Mouse (Mus musculus) forebrain, embryonic 15.5 days (tissue): ENCODE data around the gene Rbx1. TPM values are rescaled to one million over a fixed set of nuclear protein-coding genes. Genes with fewer than 3 reads are reported as not detected.

Experiments
- ATAC-seq: fragments of 200-750 bp; cut with Nextera tagmentation; replicated peaks from 2 replicates; pipeline ENCODE4 v1.8.0; 2017; ENCODE audit warnings: mild to moderate bottlenecking, moderate TSS enrichment, moderate library complexity
- H3K27ac ChIP-seq: fragments of 300-500 bp; sonication (generic); replicated peaks from 2 replicates; pipeline ENCODE4 v1.5.1; 2015; ENCODE audit warnings: mild to moderate bottlenecking, inconsistent platforms
- H3K27me3 ChIP-seq: fragments of 300-500 bp; sonication (generic); 2 replicates; pipeline ENCODE4 v1.6.1; 2015; ENCODE audit warnings: inconsistent platforms
- H3K36me3 ChIP-seq: fragments of 300-500 bp; sonication (generic); 2 replicates; pipeline ENCODE4 v1.6.1; 2015; ENCODE audit warnings: mild to moderate bottlenecking, inconsistent platforms
- H3K4me1 ChIP-seq: fragments of 300-500 bp; sonication (generic); 2 replicates; pipeline ENCODE4 v1.6.1; 2015; ENCODE audit warnings: inconsistent platforms
- H3K4me2 ChIP-seq: fragments of 300-500 bp; sonication (generic); replicated peaks from 2 replicates; pipeline ENCODE4 v1.6.1; 2015; ENCODE audit warnings: mild to moderate bottlenecking, inconsistent platforms
- H3K4me3 ChIP-seq: fragments of 300-500 bp; sonication (generic); 2 replicates; pipeline ENCODE4 v1.5.1; 2015; ENCODE audit warnings: mild to moderate bottlenecking, inconsistent platforms
- H3K9ac ChIP-seq: fragments of 300-500 bp; sonication (generic); replicated peaks from 2 replicates; pipeline ENCODE4 v1.6.1; 2015; ENCODE audit warnings: mild to moderate bottlenecking, inconsistent platforms
- H3K9me3 ChIP-seq: fragments of 300-500 bp; sonication (generic); 2 replicates; pipeline ENCODE4 v1.6.1; 2016; ENCODE audit warnings: inconsistent platforms
- WGBS: fragments of 180-500 bp; shearing (Covaris S2); methylation state at CpG from one replicate; pipeline ENCODE4 v1.1.7; 2015; ENCODE audit warnings: mixed read lengths; 5-methylcytosine and 5-hydroxymethylcytosine counted together
- polyA plus RNA-seq: library from polyadenylated mRNA; unstranded; fragments of >200 nt; fragmentation: Nextera tagmentation; extraction: Ambion mirVana; gene quantifications from 2 replicates; pipeline ENCODE4 v1.2.1, GENCODE M21; 2015

Rbx1 gene
- polyA plus RNA-seq, 1 experiment from 2014 or later, result 492 TPM

DNA sequence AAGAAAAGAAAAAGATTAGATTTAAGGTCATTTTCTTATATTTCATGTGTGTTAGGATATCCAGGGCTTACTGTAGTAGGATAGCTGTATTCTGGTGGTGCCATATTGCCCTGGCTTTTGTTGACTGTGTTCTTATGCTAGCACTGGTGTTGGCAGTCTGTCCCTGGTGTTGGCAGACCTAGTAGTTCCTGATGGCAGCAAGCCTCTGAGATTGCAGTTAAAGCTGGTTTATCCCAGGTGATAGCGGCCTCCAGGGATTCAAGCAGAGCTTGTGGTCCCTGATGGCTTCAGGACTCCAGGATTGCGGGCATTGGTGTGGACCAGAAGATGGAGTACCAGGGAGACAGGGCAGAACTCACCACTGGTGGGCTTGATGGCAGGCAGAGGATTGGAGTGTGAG, 37.4 kb downstream of the Rbx1 start:
- H3K9ac ChIP-seq, result no peak overlapping the region
- 90% methylated on average over 2 of the region's 2 CpGs for WGBS
- H3K36me3 ChIP-seq, result no peaks in the 10 kb centered on the region
- ATAC-seq, result no peak
- H3K27ac ChIP-seq, result no peak overlapping the region
- no peaks in the 10 kb centered on the region for H3K27me3 ChIP-seq
- H3K9me3 ChIP-seq, result no peaks in the 10 kb centered on the region
- H3K4me2 ChIP-seq, result no peak overlapping the region
- no peaks in the 10 kb centered on the region for H3K4me1 ChIP-seq
- H3K4me3 ChIP-seq, result no peak overlapping the region

GRCm38 (mm10) chr15:81503995-81504394, 37.9 kb downstream of the Rbx1 start:
- H3K36me3 ChIP-seq, result no peaks in the 10 kb centered on the region
- H3K9me3 ChIP-seq, result no peaks in the 10 kb centered on the region
- H3K4me1 ChIP-seq, result no peaks in the 10 kb centered on the region
- no peak for ATAC-seq
- WGBS, result 93% methylated on average over 2 of the region's 2 CpGs
- H3K9ac ChIP-seq, result no peak overlapping the region
- H3K4me3 ChIP-seq, result no peak overlapping the region
- H3K27ac ChIP-seq, result no peak overlapping the region
- H3K4me2 ChIP-seq, result no peak overlapping the region
- no peaks in the 10 kb centered on the region for H3K27me3 ChIP-seq

DNA sequence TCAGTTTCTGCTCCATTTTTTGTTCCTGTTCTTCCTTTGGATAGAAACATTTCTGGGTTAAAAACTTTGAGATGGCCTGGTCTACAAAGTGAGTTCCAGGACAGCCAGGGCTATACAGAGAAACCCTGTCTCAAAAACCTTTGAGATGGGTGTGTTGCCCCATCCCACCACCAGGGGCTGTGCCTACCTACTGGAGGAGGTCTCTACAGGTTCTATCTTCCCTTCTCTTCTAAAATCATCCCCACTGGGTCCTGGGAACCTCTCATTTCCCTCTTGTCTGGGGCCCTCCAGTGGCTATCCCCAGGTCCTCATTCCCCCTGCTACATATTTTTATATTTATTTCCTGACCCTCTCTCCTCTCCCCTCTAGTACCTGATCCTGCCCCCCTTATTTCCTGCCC, 41.1 kb downstream of the Rbx1 start:
- no peak overlapping the region for H3K9ac ChIP-seq
- H3K27ac ChIP-seq, result no peak overlapping the region
- H3K36me3 ChIP-seq, result no peaks in the 10 kb centered on the region
- no peak overlapping the region for H3K4me3 ChIP-seq
- H3K4me2 ChIP-seq, result no peak overlapping the region
- H3K27me3 ChIP-seq, result no peaks in the 10 kb centered on the region
- no peaks in the 10 kb centered on the region for H3K9me3 ChIP-seq
- no peaks in the 10 kb centered on the region for H3K4me1 ChIP-seq
- ATAC-seq, result no peak

DNA sequence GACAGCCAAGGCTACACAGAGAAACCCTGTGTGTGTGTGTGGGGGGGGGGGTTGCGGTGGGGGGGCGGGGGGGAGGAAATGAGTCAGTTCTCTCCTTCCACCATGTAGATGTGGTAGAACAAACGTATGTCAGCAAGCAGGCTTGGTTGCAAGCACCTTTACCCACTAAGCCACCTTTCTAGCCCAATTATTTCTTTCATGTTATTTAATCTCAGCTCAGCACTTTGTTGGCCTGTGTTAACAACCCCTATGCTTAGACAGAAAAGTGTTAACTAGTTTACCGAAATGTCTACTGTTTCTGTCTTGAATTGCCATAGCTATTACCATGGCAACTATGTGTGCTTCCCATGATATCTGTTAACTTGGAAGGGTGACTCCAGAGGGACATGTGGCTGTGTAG, 44.5 kb downstream of the Rbx1 start:
- no peaks in the 10 kb centered on the region for H3K9me3 ChIP-seq
- H3K4me1 ChIP-seq, result peaks cover 6% of the 10 kb centered on the region; the same call in 1 of the 2 replicates
- no peak overlapping the region for H3K4me3 ChIP-seq
- no peaks in the 10 kb centered on the region for H3K27me3 ChIP-seq
- no peak overlapping the region for H3K9ac ChIP-seq
- H3K27ac ChIP-seq, result no peak overlapping the region
- H3K4me2 ChIP-seq, result no peak overlapping the region
- no peaks in the 10 kb centered on the region for H3K36me3 ChIP-seq
- no peak for ATAC-seq
- WGBS, result 77% methylated on average over 4 of the region's 4 CpGs

DNA sequence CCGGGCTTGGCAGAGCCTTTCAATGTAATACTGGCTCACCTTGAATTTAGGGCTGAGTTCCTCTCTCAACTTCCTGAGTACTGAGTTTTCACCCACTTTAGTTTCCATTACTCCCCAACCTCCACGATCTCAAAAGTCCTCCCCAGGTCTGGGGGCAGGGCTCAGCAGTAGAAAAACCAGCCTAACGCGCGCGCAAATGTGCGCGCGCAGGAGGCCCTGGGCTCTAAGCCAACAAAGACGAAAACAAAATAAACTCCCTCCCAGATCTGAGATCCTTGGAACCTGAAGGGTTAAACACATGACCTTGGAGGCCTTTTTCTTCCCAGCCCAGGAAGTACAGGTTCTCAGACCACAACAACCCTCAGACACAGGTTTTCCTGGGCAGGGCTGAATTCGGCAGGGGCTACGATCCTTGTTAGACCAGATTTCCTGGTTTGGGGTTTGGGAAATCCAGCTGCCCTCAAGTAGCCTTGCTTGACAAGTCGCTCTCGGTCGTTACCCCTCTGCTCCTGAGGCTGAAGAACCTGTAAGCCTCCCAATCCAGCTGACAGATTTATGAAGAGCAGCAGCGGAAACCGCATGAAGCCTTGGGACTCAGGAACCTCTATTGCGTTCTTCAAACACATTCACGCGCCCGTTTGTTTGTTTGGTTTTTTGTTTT, 45.6 kb downstream of the Rbx1 start:
- peak overlapping the region; percentile 20; the same call in 1 of the 2 replicates for H3K4me2 ChIP-seq
- 53% methylated on average over 21 of the region's 21 CpGs for WGBS

GRCm38 (mm10) chr15:81514111-81514971, 48.2 kb downstream of the Rbx1 start:
- Histone ChIP-seq H3K27me3 (no peaks in the 10 kb centered on the region), H3K27ac (no peak overlapping the region), H3K4me1 (peaks cover 6% of the 10 kb centered on the region; the same call in 1 of the 2 replicates), H3K9me3 (no peaks in the 10 kb centered on the region), H3K4me2 (peak overlapping the region; percentile 49), H3K4me3 (peak overlapping the region; percentile 30), H3K36me3 (no peaks in the 10 kb centered on the region), H3K9ac (no peak overlapping the region; the same call in 1 of the 2 replicates)
- no peak for ATAC-seq
- WGBS, result 12% methylated on average over 18 of the region's 18 CpGs

More for the DNA sequence above, 45.6 kb downstream of the Rbx1 start:
- no peak overlapping the region for H3K27ac ChIP-seq
- no peaks in the 10 kb centered on the region for H3K9me3 ChIP-seq
- H3K4me3 ChIP-seq, result no peak overlapping the region
- no peak for ATAC-seq
- H3K27me3 ChIP-seq, result no peaks in the 10 kb centered on the region
- H3K36me3 ChIP-seq, result no peaks in the 10 kb centered on the region
- H3K9ac ChIP-seq, result no peak overlapping the region
- H3K4me1 ChIP-seq, result peaks cover 6% of the 10 kb centered on the region; the same call in 1 of the 2 replicates

DNA sequence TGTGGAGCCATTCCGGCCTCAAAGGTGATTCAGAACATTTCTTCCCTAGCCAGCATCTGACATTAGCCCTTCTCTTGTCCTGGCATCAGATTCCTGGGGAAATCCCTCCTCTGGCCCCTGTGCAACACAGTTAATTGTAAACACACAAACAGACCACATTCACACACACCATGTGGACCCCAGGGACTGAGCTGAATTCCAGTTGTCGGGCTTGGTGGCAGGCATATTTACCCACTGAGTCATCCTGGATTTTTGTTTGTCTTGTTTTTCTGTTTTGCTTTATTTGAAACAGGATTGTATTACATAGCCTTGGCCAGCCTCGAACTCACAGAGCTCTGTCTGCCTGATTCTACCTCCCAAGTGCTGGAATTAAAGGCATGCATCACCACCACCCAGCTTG, 49.1 kb downstream of the Rbx1 start:
- WGBS, result 93% methylated on average over 3 of the region's 3 CpGs
- Histone ChIP-seq H3K4me1 (peaks cover 6% of the 10 kb centered on the region; the same call in 1 of the 2 replicates), H3K4me3 (no peak overlapping the region), H3K36me3 (no peaks in the 10 kb centered on the region), H3K4me2 (no peak overlapping the region), H3K27ac (no peak overlapping the region), H3K9me3 (no peaks in the 10 kb centered on the region), H3K9ac (no peak overlapping the region), H3K27me3 (no peaks in the 10 kb centered on the region)
- ATAC-seq, result no peak

GRCm38 (mm10) chr15:81518031-81518430, 51.9 kb downstream of the Rbx1 start:
- Histone ChIP-seq H3K4me2 (no peak overlapping the region), H3K36me3 (no peaks in the 10 kb centered on the region), H3K4me3 (no peak overlapping the region), H3K9me3 (no peaks in the 10 kb centered on the region), H3K27ac (no peak overlapping the region), H3K9ac (no peak overlapping the region), H3K27me3 (no peaks in the 10 kb centered on the region), H3K4me1 (peaks cover 18% of the 10 kb centered on the region)
- no peak for ATAC-seq
- 61% methylated on average over 6 of the region's 6 CpGs for WGBS

- H3K36me3 ChIP-seq, result no peaks in the 10 kb centered on the region
- H3K4me1 ChIP-seq, result peaks cover 18% of the 10 kb centered on the region
- 82% methylated on average over 5 of the region's 5 CpGs for WGBS
- H3K27ac ChIP-seq, result no peak overlapping the region
- H3K9me3 ChIP-seq, result no peaks in the 10 kb centered on the region
- H3K9ac ChIP-seq, result no peak overlapping the region
- no peak overlapping the region for H3K4me3 ChIP-seq
- H3K4me2 ChIP-seq, result no peak overlapping the region
- ATAC-seq, result no peak
- no peaks in the 10 kb centered on the region for H3K27me3 ChIP-seq
Observed at GRCm38 (mm10) chr15:81518761-81519160, 52.7 kb downstream of the Rbx1 start.

DNA sequence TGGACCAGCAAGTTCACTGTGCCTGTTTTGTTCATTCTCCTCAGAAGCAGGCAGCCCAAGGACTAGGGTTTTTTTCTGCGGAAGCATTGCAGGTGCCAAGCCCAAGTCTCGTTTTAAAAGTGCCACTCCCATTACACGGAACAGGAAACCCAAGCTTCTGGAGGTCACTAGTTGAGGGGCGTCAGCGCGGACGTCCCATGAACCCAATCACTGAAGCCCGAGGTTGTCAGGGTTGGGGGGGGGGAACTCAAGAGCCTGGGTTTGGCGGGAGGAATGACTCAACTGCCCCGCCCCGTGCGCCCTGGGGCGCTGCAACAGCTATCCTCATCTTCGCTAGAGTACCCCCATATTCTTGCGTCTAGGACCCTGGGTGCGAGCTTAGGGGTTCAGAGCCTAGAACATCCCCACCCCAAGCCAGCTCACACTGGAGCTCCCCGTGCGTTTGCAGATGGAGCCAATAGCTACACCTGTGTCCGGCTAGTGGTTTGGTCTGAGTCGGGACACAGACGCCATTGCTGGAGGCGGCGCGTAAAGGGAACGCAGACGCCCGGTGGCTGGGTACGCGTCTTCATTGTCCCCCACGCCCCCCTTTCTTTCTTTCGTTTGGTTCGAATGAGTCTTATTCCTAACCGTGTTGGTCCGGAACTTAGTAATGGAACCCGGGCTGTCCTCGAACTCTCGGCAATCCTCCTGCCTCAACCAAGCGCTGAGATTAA, 56.1 kb downstream of the Rbx1 start:
- Histone ChIP-seq H3K4me2 (peak overlapping the region; percentile 70), H3K27ac (peak overlapping the region; percentile 66), H3K9ac (peak overlapping the region; percentile 49), H3K36me3 (no peaks in the 10 kb centered on the region), H3K9me3 (no peaks in the 10 kb centered on the region), H3K27me3 (no peaks in the 10 kb centered on the region), H3K4me1 (peaks cover 11% of the 10 kb centered on the region), H3K4me3 (peak overlapping the region; percentile 46)
- under 1% methylated on average over 38 of the region's 38 CpGs for WGBS
- ATAC-seq, result peak; percentile 36

GRCm38 (mm10) chr15:81522761-81523168, 56.7 kb downstream of the Rbx1 start:
- Histone ChIP-seq H3K27ac (peak overlapping the region; percentile 66), H3K4me3 (peak overlapping the region; percentile 46), H3K36me3 (no peaks in the 10 kb centered on the region), H3K4me1 (peaks cover 11% of the 10 kb centered on the region), H3K27me3 (no peaks in the 10 kb centered on the region), H3K9ac (peak overlapping the region; percentile 49), H3K9me3 (no peaks in the 10 kb centered on the region), H3K4me2 (peak overlapping the region; percentile 70)
- WGBS, result under 1% methylated on average over 16 of the region's 16 CpGs
- peak; percentile 71 for ATAC-seq
